Mouse (Mus musculus): ENCODE measurements around the gene Gpank1.
A peak's percentile ranks its signal among the peaks of the same experiment; 100 is the strongest.

The Gpank1 gene

DNA sequence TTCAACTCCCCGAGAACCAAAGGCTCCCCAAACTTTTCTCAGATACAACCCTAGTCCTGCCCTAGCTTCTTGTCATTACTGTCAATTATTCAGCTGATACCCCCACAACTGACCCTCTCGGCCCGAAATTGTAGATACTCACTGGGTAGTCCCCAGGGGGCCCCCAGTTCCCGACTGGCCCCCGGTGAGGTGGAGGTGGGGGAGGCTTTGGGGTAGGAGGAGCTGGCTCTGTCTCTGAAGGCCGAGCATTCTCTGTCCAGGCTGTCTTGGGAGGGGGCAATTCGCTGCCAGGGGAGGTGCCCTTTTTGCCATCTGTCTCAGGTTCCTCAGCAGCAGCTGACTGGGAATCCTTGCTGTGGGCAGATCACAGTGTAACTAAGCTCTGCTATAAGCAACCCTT, 38.4 kb downstream of the Gpank1 start:
- no peak for DNase-seq (ENCODE audit: low read depth, low spot score)

DNA sequence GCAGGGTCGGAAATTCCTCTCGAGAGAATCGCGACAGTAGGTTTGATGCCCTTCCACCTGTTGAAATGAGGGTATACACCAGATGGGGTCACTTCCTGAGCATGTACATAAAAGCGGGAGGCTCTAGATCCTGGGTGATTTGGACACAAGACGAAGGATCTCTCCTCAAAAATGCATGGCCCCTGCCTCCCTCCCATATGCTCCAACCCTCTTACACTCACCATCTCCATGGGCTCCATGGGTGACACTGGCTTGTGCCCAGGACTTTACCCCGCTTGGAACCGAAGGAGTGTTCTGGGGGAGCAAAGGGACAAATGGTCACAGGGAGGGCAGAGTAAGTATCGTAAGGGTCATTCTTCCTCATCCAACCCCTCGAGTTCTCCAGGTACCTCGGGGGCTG, 40.2 kb downstream of the Gpank1 start:
- DNase-seq (ENCODE audit: low read depth, low spot score) = no peak

GRCm38 (mm10) chr17:35162121-35162520, 40.9 kb downstream of the Gpank1 start:
- no peak for DNase-seq (ENCODE audit: low read depth, low spot score)

- DNase-seq (ENCODE audit: low read depth, low spot score) = no peak
Measured at GRCm38 (mm10) chr17:35162730-35163129, 41.5 kb downstream of the Gpank1 start.

GRCm38 (mm10) chr17:35163326-35164081, 42.2 kb downstream of the Gpank1 start:
- DNase-seq (ENCODE audit: low read depth, low spot score) = no peak

DNA sequence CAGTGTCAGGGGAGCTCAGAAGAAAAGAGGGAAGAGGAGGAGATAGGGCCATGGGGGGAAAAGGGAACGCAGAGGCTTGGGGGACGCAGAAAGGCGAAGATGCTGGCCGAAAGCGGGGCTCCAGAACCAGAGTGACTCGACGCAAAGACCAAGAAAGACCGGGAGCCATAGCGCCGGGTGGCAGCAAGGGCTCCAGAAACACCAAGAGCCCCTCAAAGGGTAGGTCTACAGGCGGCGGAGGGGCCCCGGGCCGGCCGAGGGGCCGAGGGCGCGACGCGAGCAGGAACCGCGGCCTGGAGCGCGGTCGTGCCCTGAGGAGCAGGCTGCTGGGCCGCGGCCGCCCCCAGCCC, 42.9 kb downstream of the Gpank1 start:
- DNase-seq (ENCODE audit: low read depth, low spot score) = peak; percentile 33

GRCm38 (mm10) chr17:35164568-35165450, 43.6 kb downstream of the Gpank1 start, which contains the start of gene Prrc2a:
Gene Prrc2a (minus strand): TSS chr17:35164897.
- peak; percentile 99 for DNase-seq (ENCODE audit: low read depth, low spot score)

GRCm38 (mm10) chr17:35165451-35166155, 44.3 kb downstream of the Gpank1 start:
- DNase-seq (ENCODE audit: low read depth, low spot score) = peak; percentile 35

- peak; percentile 88 for DNase-seq (ENCODE audit: low read depth, low spot score)
Measured at GRCm38 (mm10) chr17:35166352-35167035, 45.2 kb downstream of the Gpank1 start.

DNA sequence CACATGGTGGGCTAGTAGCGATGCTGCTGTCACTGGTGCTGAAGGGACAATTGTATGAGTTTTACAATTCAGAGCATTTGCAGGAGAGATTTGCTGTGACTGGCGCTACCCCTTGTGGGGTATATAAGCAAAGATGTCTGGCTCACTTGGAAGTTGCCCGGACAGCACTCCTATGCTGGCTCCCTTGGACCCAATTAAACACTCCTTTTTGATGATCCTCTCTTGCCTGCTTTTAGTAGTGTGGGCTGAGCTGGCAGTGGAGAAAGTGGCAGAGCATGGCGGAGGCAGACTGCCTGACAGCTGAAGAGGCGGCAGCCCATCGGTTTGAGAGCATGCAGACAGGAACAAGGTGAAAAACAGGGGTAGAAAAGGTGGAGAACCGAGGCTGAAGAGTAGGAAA, 46.5 kb downstream of the Gpank1 start:
- DNase-seq (ENCODE audit: low read depth, low spot score) = no peak

DNA sequence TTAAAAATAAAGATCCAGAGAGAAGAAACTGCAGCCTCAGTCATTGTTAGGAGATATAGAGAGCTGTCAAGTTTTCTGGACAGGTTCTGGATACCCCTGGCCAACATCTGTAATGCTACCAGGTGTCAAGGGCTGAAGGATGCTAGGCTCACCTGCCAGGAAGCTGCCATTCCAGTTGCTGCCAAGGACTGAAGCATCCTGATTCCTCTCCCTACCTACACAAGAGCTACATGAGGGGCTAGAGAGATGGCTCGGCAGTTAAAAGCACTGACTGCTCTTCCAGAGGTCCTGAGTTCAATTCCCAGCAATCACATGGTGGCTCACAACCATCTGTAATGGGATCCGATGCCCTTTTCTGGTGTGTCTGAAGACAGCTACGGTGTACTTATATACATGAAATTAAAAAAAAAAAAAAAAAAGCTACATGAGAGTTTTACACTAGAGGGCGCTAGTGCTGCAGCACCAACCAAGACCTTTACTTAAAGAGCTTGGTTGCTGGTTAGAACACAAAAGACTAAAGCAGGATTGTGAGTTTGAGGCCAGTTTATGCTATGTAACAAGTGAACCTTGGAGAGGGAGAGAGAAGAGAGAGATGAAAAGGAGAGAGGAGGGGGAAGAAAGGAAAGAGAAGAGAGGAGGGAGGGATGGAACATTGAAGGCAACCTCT, 47.4 kb downstream of the Gpank1 start:
- DNase-seq (ENCODE audit: low read depth, low spot score) = peak; percentile 84

GRCm38 (mm10) chr17:35172445-35173234, 51.4 kb downstream of the Gpank1 start:
- peak; percentile 73 for DNase-seq (ENCODE audit: low read depth, low spot score)

DNA sequence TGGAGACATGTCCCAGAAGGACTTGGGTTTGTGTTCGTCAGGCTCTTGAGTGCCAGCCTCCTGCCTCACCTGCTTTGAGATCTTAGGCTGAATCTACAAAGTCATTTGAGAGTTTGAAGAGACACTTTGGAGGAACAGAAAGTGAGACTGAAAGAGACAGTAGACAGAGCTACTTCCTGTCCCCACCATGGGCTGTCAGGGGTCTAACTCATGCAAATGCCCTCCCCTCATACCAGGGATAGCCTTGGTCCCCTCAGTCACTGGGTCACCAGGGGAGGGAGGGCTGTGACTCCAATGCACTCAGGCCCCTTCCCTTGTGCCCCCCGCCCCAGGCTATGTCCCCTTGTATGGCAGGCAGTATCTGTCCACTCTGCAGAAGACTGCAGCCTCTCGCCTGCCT, 52.1 kb downstream of the Gpank1 start:
- peak; percentile 91 for DNase-seq (ENCODE audit: low read depth, low spot score)
